Mouse (Mus musculus): ENCODE data around the gene Lss. TPM values are rescaled to one million over a fixed set of nuclear protein-coding genes. Genes with fewer than 3 reads are reported as not detected.

The Lss gene
- polyA plus RNA-seq, 1 experiment = 36.0 TPM

GRCm38 (mm10) chr10:76493527-76493926 is 37.9 kb upstream of the Lss start:
- Histone ChIP-seq H3ac (ENCODE audit: control insufficient read depth, insufficient read length) (no peak overlapping the region), H3K27me3 (ENCODE audit: control insufficient read depth, insufficient read depth, insufficient read length) (no peaks in the 10 kb centered on the region), H3K4me3 (no peak overlapping the region), H3K79me2 (ENCODE audit: control insufficient read depth, insufficient read depth) (no peaks in the 10 kb centered on the region), H3K36me3 (ENCODE audit: control insufficient read depth, insufficient read depth) (peaks cover 19% of the 10 kb centered on the region), H3K4me2 (ENCODE audit: low read depth) (no peak overlapping the region)
- TF ChIP-seq POLR2AphosphoS2 (IDR thresholded peaks at IDR 0.05; ENCODE audit: insufficient read length, low read depth) = no peak
- TF ChIP-seq POLR2A (IDR thresholded peaks at IDR 0.05; ENCODE audit: insufficient read length, low read depth) = no peak
- no peak for TF ChIP-seq TCF12 (IDR thresholded peaks at IDR 0.05; ENCODE audit: insufficient read depth, poor library complexity, severe bottlenecking)
- TF ChIP-seq MAX (IDR thresholded peaks at IDR 0.05; ENCODE audit: low read depth) = no peak
- no peak for TF ChIP-seq REST (IDR thresholded peaks at IDR 0.05; ENCODE audit: insufficient read depth, insufficient read length)

GRCm38 (mm10) chr10:76495501-76495900 is 35.9 kb upstream of the Lss start:
- H3K36me3 ChIP-seq (ENCODE audit: control insufficient read depth, insufficient read depth) = peaks cover 33% of the 10 kb centered on the region
- H3K79me2 ChIP-seq (ENCODE audit: control insufficient read depth, insufficient read depth) = no peaks in the 10 kb centered on the region
- TF ChIP-seq POLR2A (IDR thresholded peaks at IDR 0.05; ENCODE audit: insufficient read length, low read depth) (no peak), E2F4 (IDR thresholded peaks at IDR 0.05; ENCODE audit: insufficient read depth) (no peak), REST (IDR thresholded peaks at IDR 0.05; ENCODE audit: insufficient read depth, insufficient read length) (no peak), MYOD1 (IDR thresholded peaks at IDR 0.05; ENCODE audit: control insufficient read depth in 1 of 3, insufficient read length in 2 of 3, low read depth in 2 of 3) (no peak), MAX (IDR thresholded peaks at IDR 0.05; ENCODE audit: low read depth) (no peak), USF1 (IDR thresholded peaks at IDR 0.05; ENCODE audit: low read depth) (no peak), POLR2AphosphoS2 (IDR thresholded peaks at IDR 0.05; ENCODE audit: insufficient read length, low read depth) (no peak), MYOG (IDR thresholded peaks at IDR 0.05; ENCODE audit: control insufficient read depth in 1 of 3, insufficient read depth in 1 of 3, insufficient read length in 2 of 3, low read depth in 2 of 3) (no peak), CEBPB (IDR thresholded peaks at IDR 0.05; ENCODE audit: insufficient read depth, poor library complexity, severe bottlenecking) (no peak), TCF12 (IDR thresholded peaks at IDR 0.05; ENCODE audit: insufficient read depth, poor library complexity, severe bottlenecking) (no peak)
- no peaks in the 10 kb centered on the region for H3K27me3 ChIP-seq (ENCODE audit: control insufficient read depth, insufficient read depth, insufficient read length)
- H3K4me2 ChIP-seq (ENCODE audit: low read depth) = no peak overlapping the region
- H3ac ChIP-seq (ENCODE audit: control insufficient read depth, insufficient read length) = no peak overlapping the region
- no peak overlapping the region for H3K4me3 ChIP-seq

- no peaks in the 10 kb centered on the region for H3K27me3 ChIP-seq (ENCODE audit: control insufficient read depth, insufficient read depth, insufficient read length)
- peaks cover 40% of the 10 kb centered on the region for H3K36me3 ChIP-seq (ENCODE audit: control insufficient read depth, insufficient read depth)
- no peak overlapping the region for H3K4me2 ChIP-seq (ENCODE audit: low read depth)
- TF ChIP-seq POLR2A (IDR thresholded peaks at IDR 0.05; ENCODE audit: insufficient read length, low read depth) (no peak), MYOD1 (IDR thresholded peaks at IDR 0.05; ENCODE audit: control insufficient read depth in 1 of 3, insufficient read length in 2 of 3, low read depth in 2 of 3) (no peak), SRF (IDR thresholded peaks at IDR 0.05; ENCODE audit: control insufficient read depth, insufficient read length, low read depth) (no peak), TCF3 (IDR thresholded peaks at IDR 0.05; ENCODE audit: insufficient read length, low read depth) (no peak), TCF12 (IDR thresholded peaks at IDR 0.05; ENCODE audit: insufficient read depth, poor library complexity, severe bottlenecking) (no peak), POLR2AphosphoS2 (IDR thresholded peaks at IDR 0.05; ENCODE audit: insufficient read length, low read depth) (no peak), REST (IDR thresholded peaks at IDR 0.05; ENCODE audit: insufficient read depth, insufficient read length) (no peak), E2F4 (IDR thresholded peaks at IDR 0.05; ENCODE audit: insufficient read depth) (no peak), MAX (IDR thresholded peaks at IDR 0.05; ENCODE audit: low read depth) (no peak), MYOG (IDR thresholded peaks at IDR 0.05; ENCODE audit: control insufficient read depth in 1 of 3, insufficient read depth in 1 of 3, insufficient read length in 2 of 3, low read depth in 2 of 3) (no peak), CEBPB (IDR thresholded peaks at IDR 0.05; ENCODE audit: insufficient read depth, poor library complexity, severe bottlenecking) (no peak), USF1 (IDR thresholded peaks at IDR 0.05; ENCODE audit: low read depth) (no peak)
- H3ac ChIP-seq (ENCODE audit: control insufficient read depth, insufficient read length) = no peak overlapping the region
- H3K79me2 ChIP-seq (ENCODE audit: control insufficient read depth, insufficient read depth) = no peaks in the 10 kb centered on the region
- no peak overlapping the region for H3K4me3 ChIP-seq
Measured at GRCm38 (mm10) chr10:76496366-76496765, 35.0 kb upstream of the Lss start.

GRCm38 (mm10) chr10:76497522-76497921 is 33.9 kb upstream of the Lss start:
- H3ac ChIP-seq (ENCODE audit: control insufficient read depth, insufficient read length) = no peak overlapping the region
- H3K36me3 ChIP-seq (ENCODE audit: control insufficient read depth, insufficient read depth) = peaks cover 44% of the 10 kb centered on the region
- H3K79me2 ChIP-seq (ENCODE audit: control insufficient read depth, insufficient read depth) = no peaks in the 10 kb centered on the region
- no peak overlapping the region for H3K4me3 ChIP-seq
- H3K27me3 ChIP-seq (ENCODE audit: control insufficient read depth, insufficient read depth, insufficient read length) = no peaks in the 10 kb centered on the region
- no peak overlapping the region for H3K4me2 ChIP-seq (ENCODE audit: low read depth)
- no peak for TF ChIP-seq MYOG (IDR thresholded peaks at IDR 0.05; ENCODE audit: control insufficient read depth in 1 of 3, insufficient read depth in 1 of 3, insufficient read length in 2 of 3, low read depth in 2 of 3)
- TF ChIP-seq TCF3 (IDR thresholded peaks at IDR 0.05; ENCODE audit: insufficient read length, low read depth) = no peak
- TF ChIP-seq POLR2AphosphoS2 (IDR thresholded peaks at IDR 0.05; ENCODE audit: insufficient read length, low read depth) = no peak
- TF ChIP-seq MYOD1 (IDR thresholded peaks at IDR 0.05; ENCODE audit: control insufficient read depth in 1 of 3, insufficient read length in 2 of 3, low read depth in 2 of 3) = no peak
- no peak for TF ChIP-seq CEBPB (IDR thresholded peaks at IDR 0.05; ENCODE audit: insufficient read depth, poor library complexity, severe bottlenecking)
- TF ChIP-seq E2F4 (IDR thresholded peaks at IDR 0.05; ENCODE audit: insufficient read depth) = no peak
- no peak for TF ChIP-seq TCF12 (IDR thresholded peaks at IDR 0.05; ENCODE audit: insufficient read depth, poor library complexity, severe bottlenecking)
- no peak for TF ChIP-seq SRF (IDR thresholded peaks at IDR 0.05; ENCODE audit: control insufficient read depth, insufficient read length, low read depth)
- TF ChIP-seq POLR2A (IDR thresholded peaks at IDR 0.05; ENCODE audit: insufficient read length, low read depth) = no peak
- TF ChIP-seq MAX (IDR thresholded peaks at IDR 0.05; ENCODE audit: low read depth) = no peak
- no peak for TF ChIP-seq USF1 (IDR thresholded peaks at IDR 0.05; ENCODE audit: low read depth)
- TF ChIP-seq REST (IDR thresholded peaks at IDR 0.05; ENCODE audit: insufficient read depth, insufficient read length) = no peak

Measured in myocyte (in vitro differentiated cells).